Mouse (Mus musculus): Measurements from ENCODE around the gene Tbx4.

DNA sequence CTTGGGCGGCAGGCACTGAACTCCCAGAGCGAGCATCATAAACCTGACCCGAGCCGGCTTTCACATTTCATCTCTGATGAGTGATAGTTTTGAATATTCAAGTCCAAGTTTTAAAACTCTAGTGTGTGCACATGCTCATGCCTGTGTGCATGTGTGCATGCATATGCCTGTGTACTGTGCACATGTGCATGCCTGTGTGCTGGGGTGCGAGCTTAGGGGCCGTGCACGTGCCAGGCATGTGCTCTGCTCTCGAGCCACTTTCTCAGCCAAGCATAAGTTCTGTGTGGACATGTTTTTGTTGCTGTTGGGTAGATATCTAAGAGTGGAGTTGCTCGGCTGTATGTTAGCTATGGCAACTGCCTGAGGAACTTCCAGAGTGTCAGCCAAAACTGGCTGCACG lies 62.5 kb downstream of the Tbx4 start:
- no peak for TF ChIP-seq CTCF (IDR thresholded peaks at IDR 0.05; ENCODE audit: low read depth, low read length)
- no peak for TF ChIP-seq GATA1 (IDR thresholded peaks at IDR 0.05; ENCODE audit: borderline replicate concordance, low read length)

Data from G1E (cell line).